Mouse (Mus musculus) cerebellum, adult 11 months (tissue): Measurements from ENCODE around the gene Hmga2.

Experiments
- DNase-seq: peaks from one replicate; pipeline ENCODE4 v3.0.0; 2022

The Hmga2 gene

GRCm38 (mm10) chr10:120422820-120423219 is 53.4 kb downstream of the Hmga2 start:
- DNase-seq = no peak

GRCm38 (mm10) chr10:120422050-120422449 is 54.2 kb downstream of the Hmga2 start:
- peak; percentile 25 for DNase-seq

DNA sequence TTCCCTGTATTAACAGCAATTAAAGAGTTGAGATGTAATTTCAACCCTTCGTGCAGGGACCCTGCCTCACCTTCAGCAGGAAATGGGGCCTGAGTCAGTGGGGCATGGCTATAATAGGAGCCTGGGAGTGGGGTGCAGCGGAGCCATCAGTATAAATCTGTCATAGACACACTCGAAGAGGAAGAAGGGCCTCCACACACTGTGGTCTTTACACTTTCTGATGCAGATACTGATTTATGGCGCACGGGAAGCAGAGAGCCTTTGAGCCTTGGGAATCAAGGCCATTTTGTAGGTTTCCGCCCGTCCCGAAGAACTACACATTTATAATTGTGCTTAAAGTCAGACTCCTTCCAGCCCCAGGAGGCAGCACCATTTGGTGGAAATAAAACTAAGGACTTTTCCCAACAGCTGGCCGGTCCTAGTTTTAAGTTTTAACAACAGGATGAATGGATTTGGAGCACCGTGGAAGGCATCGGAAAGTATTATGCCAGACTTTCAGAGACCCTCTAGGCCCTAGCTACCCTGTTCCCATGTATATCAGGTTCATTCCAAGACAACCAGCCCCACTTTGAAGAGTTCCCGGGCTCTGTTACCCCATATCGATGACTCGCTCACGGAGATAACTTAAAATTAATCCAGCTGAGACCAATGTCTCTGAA is 55.2 kb downstream of the Hmga2 start:
- no peak for DNase-seq

GRCm38 (mm10) chr10:120418738-120419523 is 57.3 kb downstream of the Hmga2 start:
- DNase-seq = no peak

GRCm38 (mm10) chr10:120418211-120418610 is 58.1 kb downstream of the Hmga2 start:
- DNase-seq = no peak

DNA sequence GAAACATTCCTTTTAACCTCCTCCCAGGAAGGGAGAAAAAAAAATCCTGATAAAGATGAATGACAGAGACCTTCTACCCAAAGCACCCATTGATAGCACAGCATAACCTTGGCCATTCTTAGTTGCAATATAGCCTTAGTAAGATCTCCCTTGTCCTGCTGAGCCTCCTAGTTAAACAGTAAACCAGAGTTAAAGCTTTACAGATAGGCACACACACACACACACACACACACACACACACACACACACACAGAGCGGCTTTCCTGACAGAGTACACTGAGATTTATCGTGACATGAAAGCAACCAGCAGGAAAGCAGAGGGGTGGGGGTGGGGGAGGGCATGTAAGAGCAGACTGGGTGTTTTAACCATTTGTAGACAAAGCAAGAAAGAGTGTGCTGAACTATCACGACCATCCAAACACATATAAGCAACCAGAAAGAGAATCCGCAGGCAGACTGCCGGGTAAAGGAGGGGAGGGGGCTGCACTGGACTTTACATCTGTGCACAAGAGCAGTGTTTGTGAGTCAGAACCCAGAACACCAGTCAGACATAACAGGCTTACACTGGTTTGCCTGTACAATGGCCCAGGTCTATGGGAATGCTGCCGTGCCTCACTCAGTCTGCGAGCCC is 58.7 kb downstream of the Hmga2 start:
- DNase-seq = no peak

DNA sequence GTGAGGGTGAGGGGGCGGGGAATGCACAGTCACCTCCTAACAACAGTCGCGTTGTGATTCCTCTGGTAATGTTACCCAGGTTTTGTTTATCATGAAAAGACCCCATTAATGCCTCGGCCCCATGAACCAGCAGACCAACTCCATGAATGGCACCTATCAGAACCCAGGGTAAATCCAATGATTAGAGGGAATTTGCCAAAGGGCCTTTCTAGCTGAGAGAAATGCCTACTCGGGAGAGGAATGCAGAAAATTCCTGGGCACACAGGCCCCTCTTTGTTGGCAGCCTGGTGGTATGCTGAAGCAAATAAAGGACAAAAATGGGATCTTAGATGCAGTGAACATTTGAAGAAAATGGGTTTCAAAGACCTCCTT is 59.2 kb downstream of the Hmga2 start:
- DNase-seq = no peak

- DNase-seq = no peak
These were observed 59.6 kb downstream of the Hmga2 start for GRCm38 (mm10) chr10:120416628-120417027.

GRCm38 (mm10) chr10:120412215-120412614 is 64.1 kb downstream of the Hmga2 start:
- no peak for DNase-seq

- DNase-seq = no peak
These were observed 65.3 kb downstream of the Hmga2 start for GRCm38 (mm10) chr10:120410958-120411357.

- no peak for DNase-seq
These were observed 67.1 kb downstream of the Hmga2 start for GRCm38 (mm10) chr10:120409131-120409530.

DNA sequence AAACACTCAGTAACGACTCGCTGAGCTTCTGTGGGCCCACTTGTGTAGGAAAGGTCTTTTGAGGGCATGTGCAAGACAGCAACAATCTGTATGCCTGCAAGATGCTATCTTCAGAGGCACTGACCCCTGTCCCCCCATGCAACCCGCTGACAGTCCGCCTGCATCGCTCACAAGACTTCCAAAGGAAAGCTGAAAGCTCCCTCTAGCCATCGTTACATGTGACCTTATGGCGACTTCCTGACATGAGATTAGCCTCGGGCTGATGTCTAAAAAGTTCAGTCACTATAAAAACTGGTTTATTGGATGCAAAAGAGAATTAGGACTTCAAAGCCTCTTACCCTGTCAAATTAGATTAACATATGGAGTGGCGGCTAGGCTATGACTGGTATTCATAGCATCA is 69.0 kb downstream of the Hmga2 start:
- no peak for DNase-seq

DNA sequence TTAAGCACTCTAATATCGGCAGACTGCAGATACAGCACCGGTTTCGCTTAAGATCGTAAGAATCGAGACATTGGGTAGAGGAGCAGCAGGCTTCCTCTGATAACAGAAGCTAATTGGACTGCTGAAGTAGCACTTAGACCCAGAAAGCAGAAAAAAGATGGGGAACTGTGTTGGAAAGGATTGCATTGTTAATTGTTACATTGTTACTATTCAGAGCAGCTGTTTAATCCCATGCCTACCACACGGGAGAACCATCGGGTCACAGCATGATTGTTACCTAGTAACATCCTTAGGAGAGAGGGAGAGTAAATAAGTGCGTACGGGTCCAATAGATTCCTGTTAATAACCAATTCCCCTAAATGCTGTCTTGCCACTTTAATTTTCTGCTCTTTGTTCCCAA is 70.2 kb downstream of the Hmga2 start:
- DNase-seq = no peak

DNA sequence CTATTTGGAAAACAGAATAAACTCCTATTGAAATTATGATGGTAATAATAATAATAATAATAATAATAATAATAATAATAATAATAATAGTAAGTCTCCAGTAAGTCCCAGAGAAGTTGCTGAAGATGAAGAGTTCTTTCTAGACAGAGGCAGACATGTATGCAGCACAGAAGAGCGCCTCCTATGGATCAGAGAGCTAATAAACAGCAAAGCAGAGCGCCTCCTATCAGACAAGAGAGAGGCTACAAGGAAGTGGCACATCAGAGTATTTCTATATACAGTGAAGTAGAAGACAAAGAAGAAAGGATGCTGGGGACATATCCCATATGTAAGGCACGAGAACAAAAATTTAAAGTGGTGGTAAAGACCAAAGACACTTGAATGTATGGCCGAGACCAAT is 70.9 kb downstream of the Hmga2 start:
- DNase-seq = no peak

DNA sequence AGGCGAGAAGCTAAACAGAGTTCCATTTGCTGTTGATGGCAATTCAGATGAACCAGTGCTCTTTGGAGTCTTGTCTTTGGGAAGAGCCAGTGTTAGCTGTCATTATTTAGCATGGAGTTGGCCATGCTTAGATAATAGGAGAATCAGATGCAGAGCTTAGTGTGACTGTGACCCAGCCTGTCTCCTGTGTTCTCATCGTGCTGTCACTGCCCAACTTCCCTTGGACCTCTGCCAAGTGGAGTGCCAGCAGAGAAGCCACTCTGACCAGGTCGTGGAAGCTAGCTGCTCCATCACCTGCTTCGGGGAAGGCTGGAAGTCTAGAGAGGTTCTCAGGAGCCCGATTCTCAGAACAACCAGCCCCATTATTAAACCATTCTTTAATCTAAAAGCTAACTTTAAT is 73.3 kb downstream of the Hmga2 start:
- DNase-seq = no peak

- DNase-seq = no peak
These were observed 74.5 kb downstream of the Hmga2 start for GRCm38 (mm10) chr10:120401787-120402186.

DNA sequence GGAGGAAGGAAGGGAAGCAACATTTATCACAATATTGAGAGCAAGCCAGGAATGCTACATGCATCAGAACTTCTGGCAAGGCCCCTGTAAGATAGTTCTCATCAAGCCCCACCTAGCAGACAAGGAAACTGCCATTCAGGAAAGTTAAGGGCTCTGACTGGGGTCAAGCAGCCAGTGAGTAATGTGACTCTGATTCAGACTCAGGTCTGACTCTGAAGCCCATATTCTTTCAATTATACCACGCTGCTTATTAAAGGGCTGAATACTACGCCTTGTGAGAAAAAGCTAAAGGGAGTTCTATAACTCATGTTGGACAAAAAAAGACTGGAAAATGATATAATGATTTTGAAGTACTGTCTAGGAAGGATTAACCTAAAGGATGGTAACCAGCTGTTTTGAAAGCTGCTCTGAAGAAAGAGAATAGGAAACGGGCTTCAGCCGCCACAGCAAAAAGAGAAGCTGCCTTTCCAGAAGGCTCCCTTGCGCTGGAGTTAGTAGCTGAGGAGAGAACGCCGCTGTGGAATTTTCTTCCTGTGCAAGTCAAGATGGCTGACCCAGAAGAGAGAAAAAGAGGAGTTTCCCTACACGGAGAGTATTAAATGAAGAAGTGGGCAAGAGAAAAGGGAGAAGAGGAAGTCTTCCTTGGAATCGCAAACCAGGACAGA is 76.3 kb downstream of the Hmga2 start:
- DNase-seq = no peak

GRCm38 (mm10) chr10:120398745-120399144 is 77.5 kb downstream of the Hmga2 start:
- DNase-seq = no peak

- DNase-seq = no peak
These were observed 79.0 kb downstream of the Hmga2 start for GRCm38 (mm10) chr10:120397211-120397631.

GRCm38 (mm10) chr10:120395550-120395949 is 80.7 kb downstream of the Hmga2 start:
- DNase-seq = no peak

- no peak for DNase-seq
These were observed 81.5 kb downstream of the Hmga2 start for GRCm38 (mm10) chr10:120394740-120395139.

DNA sequence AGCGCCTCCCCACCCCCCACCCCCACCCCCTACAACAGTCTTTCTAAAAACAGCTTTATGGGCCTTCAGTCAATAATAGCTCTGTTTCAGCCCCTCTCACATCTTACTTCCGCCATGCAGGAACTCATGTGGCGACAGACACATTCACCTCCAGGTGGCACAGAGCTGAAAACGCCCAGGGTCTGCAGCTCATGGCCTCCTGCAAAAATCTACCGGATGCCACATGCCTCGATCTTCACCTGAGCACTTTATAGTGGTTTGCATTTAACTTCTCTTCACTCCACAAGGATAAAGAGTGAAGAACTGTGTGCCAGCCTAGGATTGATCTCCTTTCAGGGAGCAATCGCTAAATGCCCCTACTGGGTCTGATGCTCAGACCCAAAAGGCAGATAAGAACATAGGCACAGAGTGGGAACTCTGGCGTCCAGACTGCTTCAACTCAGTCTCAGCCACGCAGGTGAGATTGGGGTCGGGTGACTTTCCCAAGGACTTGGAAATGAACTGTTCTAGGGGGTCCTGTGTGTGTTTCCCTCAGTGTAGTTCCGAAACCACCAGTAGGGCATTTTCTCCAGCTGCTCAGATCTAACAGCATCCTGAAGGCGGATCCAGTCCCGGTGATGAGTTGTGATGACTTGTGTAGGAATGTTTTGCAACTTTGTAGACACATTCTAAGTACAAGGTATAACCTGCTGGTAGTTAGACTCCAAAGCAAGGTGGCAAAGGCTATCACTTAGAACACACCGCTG is 84.1 kb downstream of the Hmga2 start:
- DNase-seq = no peak
